Mouse (Mus musculus) MEL (cell line): ENCODE results near the gene Foxn3. TPM values are rescaled to one million over a fixed set of nuclear protein-coding genes. Genes with fewer than 3 reads are reported as not detected.

ENCODE experiments used
- DNase-seq: peaks from one replicate; pipeline ENCODE4 v3.0.0; 2011; ENCODE audit warnings: low read depth, low spot score
- H3K27ac ChIP-seq: 2 replicates; pipeline ENCODE4 v1.5.1; 2012; ENCODE audit warnings: low read depth, mild to moderate bottlenecking, control low read depth, low read length, moderate library complexity; ENCODE audit not compliant: control insufficient read depth
- H3K27me3 ChIP-seq, 2 experiments: fragments of 150-350 bp in 1 of 2; sonication (generic) in 1 of 2; 2 replicates each; pipeline ENCODE4 v1.6.1; 2012; ENCODE audit warnings: low read length in 2 of 2, mild to moderate bottlenecking in 2 of 2, improper control_type of control experiment in 1 of 2, moderate library complexity in 1 of 2; ENCODE audit not compliant: insufficient read depth in 2 of 2, control insufficient read depth in 1 of 2
- H3K36me3 ChIP-seq, 2 experiments: 2 replicates each; pipeline ENCODE4 v1.6.1; 2012 to 2014; ENCODE audit warnings: low read length in 2 of 2, improper control_type of control experiment in 1 of 2, inconsistent platforms in 1 of 2, mild to moderate bottlenecking in 1 of 2; ENCODE audit not compliant: insufficient read depth in 2 of 2, control insufficient read depth in 1 of 2
- H3K4me1 ChIP-seq, 2 experiments: fragments of 150-350 bp in 1 of 2; sonication (generic) in 1 of 2; 2 replicates each; pipeline ENCODE4 v1.6.1; 2012; ENCODE audit warnings: low read length in 2 of 2, improper control_type of control experiment in 1 of 2, mild to moderate bottlenecking in 1 of 2; ENCODE audit not compliant: insufficient read depth in 2 of 2, control insufficient read depth in 1 of 2
- H3K4me3 ChIP-seq, 2 experiments: fragments of 150-350 bp in 1 of 2; sonication (generic) in 1 of 2; 2 replicates each; pipeline ENCODE4 v1.5.1; 2012; ENCODE audit warnings: low read depth in 2 of 2, low read length in 2 of 2, mild to moderate bottlenecking in 2 of 2, moderate library complexity in 2 of 2, control low read depth in 1 of 2, improper control_type of control experiment in 1 of 2; ENCODE audit not compliant: control insufficient read depth in 1 of 2, insufficient read depth in 1 of 2
- H3K79me2 ChIP-seq: 2 replicates; pipeline ENCODE4 v1.6.1; 2012; ENCODE audit warnings: mild to moderate bottlenecking, low read length, moderate library complexity; ENCODE audit not compliant: control insufficient read depth, poor library complexity, insufficient read depth
- H3K9ac ChIP-seq: 2 replicates; pipeline ENCODE4 v1.6.1; 2012; ENCODE audit warnings: low read depth, mild to moderate bottlenecking, control low read depth, low read length, moderate library complexity; ENCODE audit not compliant: control insufficient read depth, poor library complexity, severe bottlenecking
- H3K9me3 ChIP-seq: fragments of 150-350 bp; sonication (generic); replicated peaks from 2 replicates; pipeline ENCODE4 v1.6.1; 2012; ENCODE audit warnings: mild to moderate bottlenecking, low read length, improper control_type of control experiment, moderate library complexity; ENCODE audit not compliant: insufficient read depth
- BHLHE40 ChIP-seq: IDR thresholded peaks from 2 replicates; pipeline ENCODE4 v1.6.1; 2012; ENCODE audit warnings: low read depth, mild to moderate bottlenecking, inconsistent platforms, low read length, improper control_type of control experiment, borderline replicate concordance
- CTCF ChIP-seq, 3 experiments: IDR thresholded peaks in 2 of 3; conservative IDR thresholded peaks in 1 of 3; 2 replicates each; pipeline ENCODE4 v1.5.1; 2011 to 2012; ENCODE audit warnings: low read length in 3 of 3, low read depth in 2 of 3, mild to moderate bottlenecking in 2 of 3, improper control_type of control experiment in 1 of 3, inconsistent platforms in 1 of 3, mixed read lengths in 1 of 3, moderate library complexity in 1 of 3; ENCODE audit not compliant: control insufficient read depth in 1 of 3, insufficient read depth in 1 of 3, poor library complexity in 1 of 3, severe bottlenecking in 1 of 3
- EP300 ChIP-seq, 2 experiments: IDR thresholded peaks; 2 replicates each; pipeline ENCODE4 v1.6.1; 2011; ENCODE audit warnings: improper control_type of control experiment in 2 of 2, low read length in 2 of 2, low read depth in 1 of 2, mild to moderate bottlenecking in 1 of 2
- GABPA ChIP-seq: IDR thresholded peaks from 2 replicates; pipeline ENCODE4 v1.6.1; 2012; ENCODE audit warnings: low read depth, mild to moderate bottlenecking, inconsistent platforms, low read length, improper control_type of control experiment, moderate library complexity
- HCFC1 ChIP-seq: IDR thresholded peaks from 2 replicates; pipeline ENCODE4 v1.6.1; 2012; ENCODE audit warnings: low read depth, mild to moderate bottlenecking, inconsistent platforms, low read length, improper control_type of control experiment, moderate library complexity
- MAX ChIP-seq: IDR thresholded peaks from 2 replicates; pipeline ENCODE4 v1.6.1; 2011; ENCODE audit warnings: low read length, improper control_type of control experiment
- MAZ ChIP-seq: IDR thresholded peaks from 2 replicates; pipeline ENCODE4 v1.6.1; 2012; ENCODE audit warnings: low read depth, mild to moderate bottlenecking, inconsistent platforms, low read length, improper control_type of control experiment
- MXI1 ChIP-seq: IDR thresholded peaks from 2 replicates; pipeline ENCODE4 v1.6.1; 2011; ENCODE audit warnings: mild to moderate bottlenecking, low read depth, low read length, improper control_type of control experiment
- MYC ChIP-seq: IDR thresholded peaks from 2 replicates; pipeline ENCODE4 v1.6.1; 2011; ENCODE audit warnings: low read depth, mild to moderate bottlenecking, low read length, improper control_type of control experiment, moderate library complexity
- NELFE ChIP-seq: IDR thresholded peaks from 2 replicates; pipeline ENCODE4 v1.6.1; 2011; ENCODE audit warnings: low read depth, low read length, improper control_type of control experiment
- NRF1 ChIP-seq: IDR thresholded peaks from 2 replicates; pipeline ENCODE4 v1.6.1; 2014; ENCODE audit warnings: low read depth, mild to moderate bottlenecking, inconsistent platforms, low read length, improper control_type of control experiment, moderate library complexity; ENCODE audit not compliant: poor library complexity, insufficient read depth, severe bottlenecking
- POLR2AphosphoS2 ChIP-seq: IDR thresholded peaks from 2 replicates; pipeline ENCODE4 v1.6.1; 2011; ENCODE audit warnings: low read length, improper control_type of control experiment
- POLR2AphosphoS5 ChIP-seq: IDR thresholded peaks from 2 replicates; pipeline ENCODE4 v1.6.1; 2012; ENCODE audit warnings: low read depth, borderline replicate concordance, mild to moderate bottlenecking, inconsistent platforms, low read length, moderate library complexity, mixed read lengths
- SIN3A ChIP-seq: IDR thresholded peaks from 2 replicates; pipeline ENCODE4 v1.6.1; 2012; ENCODE audit warnings: low read length, improper control_type of control experiment, inconsistent platforms
- TBP ChIP-seq: IDR thresholded peaks from 2 replicates; pipeline ENCODE4 v1.8.0; 2011; ENCODE audit warnings: low read depth, low read length, improper control_type of control experiment
- TCF12 ChIP-seq: IDR thresholded peaks from 2 replicates; pipeline ENCODE4 v1.6.1; 2014; ENCODE audit warnings: low read depth, mild to moderate bottlenecking, inconsistent platforms, low read length, improper control_type of control experiment, moderate library complexity
- UBTF ChIP-seq: IDR thresholded peaks from 2 replicates; pipeline ENCODE4 v1.6.1; 2012; ENCODE audit warnings: low read depth, mild to moderate bottlenecking, inconsistent platforms, low read length, improper control_type of control experiment, moderate library complexity, borderline replicate concordance; ENCODE audit not compliant: insufficient read depth
- USF1 ChIP-seq: IDR thresholded peaks from 2 replicates; pipeline ENCODE4 v1.6.1; 2014; ENCODE audit warnings: low read depth, mild to moderate bottlenecking, inconsistent platforms, low read length, improper control_type of control experiment, moderate library complexity
- USF2 ChIP-seq, 2 experiments: IDR thresholded peaks; 2 replicates each; pipeline ENCODE4 v1.6.1; 2011 to 2012; ENCODE audit warnings: improper control_type of control experiment in 2 of 2, low read length in 2 of 2, borderline replicate concordance in 1 of 2, inconsistent platforms in 1 of 2, low read depth in 1 of 2, mild to moderate bottlenecking in 1 of 2; ENCODE audit not compliant: insufficient read depth in 1 of 2
- ZC3H11A ChIP-seq: IDR thresholded peaks from 2 replicates; pipeline ENCODE4 v1.6.1; 2012; ENCODE audit warnings: low read depth, mild to moderate bottlenecking, inconsistent platforms, low read length, improper control_type of control experiment
- ZNF384 ChIP-seq: IDR thresholded peaks from 2 replicates; pipeline ENCODE4 v1.6.1; 2012; ENCODE audit warnings: low read depth, mild to moderate bottlenecking, inconsistent platforms, low read length, improper control_type of control experiment
- polyA plus RNA-seq, 2 experiments: library from polyadenylated mRNA; stranded (reverse) in 1 of 2; unstranded in 1 of 2; fragments of >175 nt in 1 of 2; fragments of >200 nt in 1 of 2; gene quantifications; 2 replicates each; pipeline versions ENCODE4 v1.2.1 to v1.2.4; 2012; ENCODE audit warnings: low replicate concordance in 2 of 2, low read depth in 1 of 2; ENCODE audit not compliant: insufficient read length in 2 of 2, insufficient read depth in 1 of 2, missing spikeins in 1 of 2
- total RNA-seq: library from RNA; depleted of rRNA; stranded (reverse); fragments of 300-350 nt; gene quantifications from 2 replicates; pipeline ENCODE4 v1.2.3, GENCODE M21; 2012

Gene Foxn3
- total and polyA plus RNA-seq, 3 experiments: 15.5 to 22.8 TPM; not detected in 1

- peaks cover 8% of the 10 kb centered on the region; the same call in 1 of the 2 replicates for H3K79me2 ChIP-seq
- peaks cover 0 to 12% of the 10 kb centered on the region in 2 experiments; a peak in 2 of 4 replicates for H3K36me3 ChIP-seq
- H3K9ac ChIP-seq: peak overlapping the region; percentile 79
- peak overlapping the region; percentile 32; the same call in 1 of the 2 replicates for H3K27ac ChIP-seq
- TF ChIP-seq TBP: no peak
- 0 out of 2 replicates have a peak, but pooled peaks have one; percentile 23 for TF ChIP-seq SIN3A
- peak; percentile 69 for TF ChIP-seq ZNF384
- TF ChIP-seq MYC: 0 out of 2 replicates have a peak, but pooled peaks have one; percentile 22
- TF ChIP-seq MAX: peak; percentile 50
- H3K27me3 ChIP-seq: no peaks in the 10 kb centered on the region
- no peaks in the 10 kb centered on the region for H3K9me3 ChIP-seq
- H3K4me3 ChIP-seq: peak overlapping the region; percentile 62 to 87
- DNase-seq: peak; percentile 26
- peaks cover 3 to 18% of the 10 kb centered on the region in 2 experiments for H3K4me1 ChIP-seq
These were observed 169.3 kb downstream of the Foxn3 start for GRCm38 (mm10) chr12:99393867-99394630.

- peaks cover 8% of the 10 kb centered on the region; the same call in 1 of the 2 replicates for H3K79me2 ChIP-seq
- H3K9ac ChIP-seq: peak overlapping the region; percentile 79
- H3K4me3 ChIP-seq: peak overlapping the region; percentile 75 to 87
- H3K27me3 ChIP-seq: no peaks in the 10 kb centered on the region
- H3K9me3 ChIP-seq: no peaks in the 10 kb centered on the region
- H3K4me1 ChIP-seq: peaks cover 3 to 14% of the 10 kb centered on the region in 2 experiments
- H3K27ac ChIP-seq: peak overlapping the region; percentile 56
- DNase-seq: peak; percentile 84
- H3K36me3 ChIP-seq: peaks cover 0 to 9% of the 10 kb centered on the region in 2 experiments; a peak in 2 of 4 replicates
- TF ChIP-seq POLR2AphosphoS5 (no peak), POLR2AphosphoS2 (0 out of 2 replicates have a peak, but pooled peaks have one; percentile 16), USF2 (IDR thresholded peaks at IDR 0.05; ENCODE audit: borderline replicate concordance in 1 of 2, insufficient read depth in 1 of 2, low read depth in 1 of 2, low read length in 2 of 2) (0 out of 4 replicates have a peak, but pooled peaks of 1 of the 2 experiments have one; percentile 33), TCF12 (peak; percentile 58), USF1 (peak; percentile 89), GABPA (no peak), BHLHE40 (no peak), CTCF (IDR thresholded peaks at IDR 0.05 in 2 of 3, conservative IDR thresholded peaks at IDR 0.05 in 1 of 3; ENCODE audit: control insufficient read depth in 1 of 3, insufficient read depth in 1 of 3, low read depth in 2 of 3, low read length in 3 of 3, poor library complexity in 1 of 3, severe bottlenecking in 1 of 3) (peak in 2 of 3 experiments; percentile 0 to 6; a peak in 1 of 6 replicates), ZNF384 (peak; percentile 74), SIN3A (peak; percentile 87), EP300 (IDR thresholded peaks at IDR 0.05; ENCODE audit: low read depth in 1 of 2, low read length in 2 of 2) (no peak), ZC3H11A (no peak), NRF1 (0 out of 2 replicates have a peak, but pooled peaks have one; percentile 7), MAZ (peak; percentile 65; the same call in 1 of the 2 replicates), NELFE (peak; percentile 22), HCFC1 (peak; percentile 74), UBTF (no peak), MXI1 (peak; percentile 92)
These were observed 170.2 kb downstream of the Foxn3 start for GRCm38 (mm10) chr12:99392944-99393866.
